10 mouse cellular contexts compared by ENCODE assay signal in the genomic region with DNA sequence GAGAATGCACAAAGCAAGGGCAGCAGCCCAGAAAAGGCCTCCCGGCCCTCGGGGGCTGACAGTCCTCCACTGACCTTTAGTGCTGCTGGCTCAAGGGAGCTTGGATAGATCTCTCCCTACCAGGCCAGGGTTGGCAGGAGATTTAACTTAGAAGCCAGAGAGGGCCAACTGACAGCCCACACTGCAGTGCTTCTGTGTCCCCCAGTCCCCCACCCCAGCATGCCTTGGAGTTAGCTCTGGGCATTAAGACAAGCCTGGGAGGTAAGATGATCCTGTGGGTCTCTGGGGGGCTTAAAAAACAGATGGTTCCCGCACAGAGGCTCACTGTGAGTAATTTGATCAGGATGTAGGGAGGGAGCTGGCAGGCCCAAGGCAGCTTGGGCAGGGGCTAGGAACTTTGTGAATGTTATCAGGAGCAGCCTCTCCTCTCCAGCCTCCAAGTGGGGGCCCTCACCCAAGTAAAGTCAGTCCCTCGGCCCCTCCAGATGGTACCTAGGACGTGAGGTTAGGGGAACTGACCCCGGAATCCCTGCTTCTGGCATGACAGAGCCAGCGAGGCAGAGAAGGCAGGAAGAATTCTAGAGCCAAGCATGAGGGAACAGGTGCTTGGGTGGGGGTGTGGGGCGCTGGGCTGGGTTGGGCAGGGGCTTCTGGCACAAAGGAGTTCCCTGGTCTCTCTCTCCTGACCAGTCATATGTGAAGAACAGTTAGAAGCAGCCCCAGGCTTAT. TPM values are rescaled to one million over a fixed set of nuclear protein-coding genes. Genes with fewer than 3 reads are reported as not detected.
DNase-seq lines count a peak whose midpoint lies in the region; ATAC-seq lines count a peak whose summit lies in the region.
"Had no signal": no experiment of that assay in that cellular context is flagged by ENCODE, and none has a peak within 500 bp of the region (broad histone marks: within the 10 kb centered on the region; RNA-seq: fewer than 3 reads in every experiment).

No protein-coding gene starts in this region.

- H3K27ac ChIP-seq in embryonic facial prominence, embryonic 13.5 days = peak overlapping the region; percentile 63
- peak overlapping the region; percentile 80 for H3K27ac ChIP-seq in hindbrain, embryonic 10.5 days
- H3K27ac ChIP-seq in neural tube, embryonic 12.5 days = 0 out of 2 replicates have a peak overlapping the region, but pooled peaks have one; percentile 16
- H3K27ac ChIP-seq: liver, embryonic 15.5 days had no signal

- H3K9me3 ChIP-seq in embryonic facial prominence, embryonic 13.5 days = no peaks in the 10 kb centered on the region
- H3K9me3 ChIP-seq in hindbrain, embryonic 10.5 days = no peaks in the 10 kb centered on the region
- no peaks in the 10 kb centered on the region for H3K9me3 ChIP-seq in neural tube, embryonic 12.5 days
- H3K9me3 ChIP-seq: liver, embryonic 15.5 days had no signal

- intact Hi-C loops in heart, postnatal 25 days (cut with DNase I) = no loop called here

- no peaks in the 10 kb centered on the region for H3K36me3 ChIP-seq in embryonic facial prominence, embryonic 13.5 days
- H3K36me3 ChIP-seq in hindbrain, embryonic 10.5 days = no peaks in the 10 kb centered on the region
- H3K36me3 ChIP-seq in neural tube, embryonic 12.5 days = no peaks in the 10 kb centered on the region
- H3K36me3 ChIP-seq: liver, embryonic 15.5 days had no signal

- WGBS in embryonic facial prominence, embryonic 13.5 days = 2% methylated on average over 8 of the region's 8 CpGs
- 14% methylated on average over 8 of the region's 8 CpGs for WGBS in hindbrain, embryonic 10.5 days
- WGBS in neural tube, embryonic 12.5 days = 22% methylated on average over 8 of the region's 8 CpGs

- no peak for ATAC-seq in embryonic facial prominence, embryonic 13.5 days (ENCODE audit: insufficient number of reproducible peaks, insufficient read depth, low FRiP score, low TSS enrichment, low read depth)
- peak; percentile 15; the same call in 1 of the 2 replicates for ATAC-seq in neural tube, embryonic 12.5 days (ENCODE audit: low FRiP score, low read depth)

- H3K4me1 ChIP-seq in embryonic facial prominence, embryonic 13.5 days = peaks cover 26% of the 10 kb centered on the region
- H3K4me1 ChIP-seq in hindbrain, embryonic 10.5 days (replicated peaks) = peaks cover 61% of the 10 kb centered on the region
- peaks cover 29% of the 10 kb centered on the region for H3K4me1 ChIP-seq in neural tube, embryonic 12.5 days

- H3K9ac ChIP-seq in embryonic facial prominence, embryonic 13.5 days = no peak overlapping the region
- H3K9ac ChIP-seq in neural tube, embryonic 12.5 days = peak overlapping the region; percentile 13; the same call in 1 of the 2 replicates
- H3K9ac ChIP-seq: liver, embryonic 15.5 days had no signal

- no peaks in the 10 kb centered on the region for H3K27me3 ChIP-seq in embryonic facial prominence, embryonic 13.5 days
- H3K27me3 ChIP-seq in hindbrain, embryonic 10.5 days (ENCODE audit: insufficient read depth, poor library complexity, severe bottlenecking) = no peaks in the 10 kb centered on the region
- H3K27me3 ChIP-seq in neural tube, embryonic 12.5 days (replicated peaks) = no peaks in the 10 kb centered on the region
- H3K27me3 ChIP-seq: CH12.LX had no signal

- H3K4me3 ChIP-seq in embryonic facial prominence, embryonic 13.5 days = no peak overlapping the region
- no peak overlapping the region for H3K4me3 ChIP-seq in hindbrain, embryonic 10.5 days
- H3K4me3 ChIP-seq in neural tube, embryonic 12.5 days = no peak overlapping the region
- H3K4me3 ChIP-seq: liver, embryonic 15.5 days had no signal

- peak; percentile 96 for DNase-seq in heart, adult 11 months
- no peak for DNase-seq in heart, postnatal 25 days (ENCODE audit: low spot score)
- peak; percentile 57 for DNase-seq in hindbrain, embryonic 10.5 days (ENCODE audit: low spot score)
- no peak for DNase-seq in layer of hippocampus, adult 18-20 months (ENCODE audit: low spot score in 2 of 2)
- no peak for DNase-seq in right cerebral cortex, adult 18-20 months
- no peak for DNase-seq in adrenal gland, adult 18-20 months (ENCODE audit: low spot score in 2 of 2)

- peak overlapping the region; percentile 20; the same call in 1 of the 2 replicates for H3K4me2 ChIP-seq in embryonic facial prominence, embryonic 13.5 days
- H3K4me2 ChIP-seq in neural tube, embryonic 12.5 days (replicated peaks) = peak overlapping the region; percentile 14; the same call in 1 of the 2 replicates
- H3K4me2 ChIP-seq: liver, embryonic 15.5 days had no signal

RNA-seq across cellular contexts. Expression of a gene that starts 9.9 kb away (rescaled TPM):
- total RNA-seq in heart, postnatal 25 days (2021) = 10 to 100 TPM; 18.8 to 25.7 TPM
- polyA plus RNA-seq in embryonic facial prominence, embryonic 13.5 days (2015; fragmentation: Nextera tagmentation; extraction: Ambion mirVana) = 1.4 and 1.5 TPM in 2 replicates
- polyA plus RNA-seq in hindbrain, embryonic 10.5 days (2016; fragmentation: Nextera tagmentation; extraction: Ambion mirVana) = 2.1 and 4.3 TPM in 2 replicates
- polyA plus RNA-seq in neural tube, embryonic 12.5 days (2016; fragmentation: Nextera tagmentation; extraction: Ambion mirVana) = 3.9 and 5.6 TPM in 2 replicates
- 10 to 100 TPM; 70.5 to 74.0 TPM for total RNA-seq in layer of hippocampus, adult 18-20 months (2021)
- 1 to 10 TPM; 3.8 to 3.9 TPM for total RNA-seq in adrenal gland, adult 18-20 months (2021)

RNA-seq across cellular contexts. Expression of a gene that starts 26.9 kb away (rescaled TPM):
- 10 to 100 TPM in 1 of 2 experiments, 1 to 10 TPM in 1; 9.0 to 10.2 TPM for total RNA-seq in heart, postnatal 25 days (2021)
- 39.4 and 40.3 TPM in 2 replicates for polyA plus RNA-seq in embryonic facial prominence, embryonic 13.5 days (2015; fragmentation: Nextera tagmentation; extraction: Ambion mirVana)
- 42.0 and 49.6 TPM in 2 replicates for polyA plus RNA-seq in hindbrain, embryonic 10.5 days (2016; fragmentation: Nextera tagmentation; extraction: Ambion mirVana)
- 33.8 and 34.6 TPM in 2 replicates for polyA plus RNA-seq in neural tube, embryonic 12.5 days (2016; fragmentation: Nextera tagmentation; extraction: Ambion mirVana)
- 10 to 100 TPM; 12.0 to 13.5 TPM for total RNA-seq in layer of hippocampus, adult 18-20 months (2021)
- 10 to 100 TPM; 18.5 to 18.9 TPM for total RNA-seq in adrenal gland, adult 18-20 months (2021)

Comparison
In these comparisons a context has a peak if more than half of its experiments do, and no peak if none do; other contexts are left out.
1. DNase-seq: peak in heart, adult 11 months (single experiment) and hindbrain, embryonic 10.5 days (single experiment); none in heart, postnatal 25 days (single experiment), layer of hippocampus, adult 18-20 months (0 of 2), right cerebral cortex, adult 18-20 months (single experiment) and adrenal gland, adult 18-20 months (0 of 2).
2. H3K27ac ChIP-seq: peak in every context shown above with its lines; median percentile 80 in hindbrain, embryonic 10.5 days; 63 in embryonic facial prominence, embryonic 13.5 days; 16 in neural tube, embryonic 12.5 days.
3. RNA of a gene that starts 9.9 kb away (total RNA-seq): 70.5 to 74.0 TPM in layer of hippocampus, adult 18-20 months and 18.8 to 25.7 TPM in heart, postnatal 25 days; 3.8 to 3.9 TPM in adrenal gland, adult 18-20 months; every median in the first group is over 4 times any median in the second.